Mouse (Mus musculus): ENCODE measurements at regions not wholly inside any gene's neighbourhood (a gene's known extent, or its start where the extent isn't known, plus 50 kb on each side); places are given as distances from the start of the nearest gene placed in this dataset.

DNA sequence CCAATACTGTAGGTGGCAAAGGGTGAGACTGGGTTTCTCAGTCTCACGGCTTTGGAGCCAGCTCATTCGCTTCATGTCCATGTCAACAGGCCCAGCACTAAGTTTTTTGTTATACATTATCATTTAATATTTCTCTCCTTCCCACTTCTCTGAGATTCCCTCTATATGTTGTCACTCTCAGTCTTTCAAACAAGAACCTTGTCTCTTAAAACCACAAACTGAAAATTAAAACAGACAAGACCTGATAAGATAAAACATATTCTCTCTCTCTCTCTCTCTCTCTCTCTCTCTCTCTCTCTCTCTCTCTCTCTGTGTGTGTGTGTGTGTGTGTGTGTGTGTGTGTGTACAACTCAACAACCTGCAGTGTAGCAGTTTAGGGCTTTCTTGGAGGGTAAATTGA lies 295.2 kb upstream of the Nrxn1 start:
- Histone ChIP-seq H3K27me3 (ENCODE audit: control insufficient read depth, insufficient read depth, low read length) (no peaks in the 10 kb centered on the region), H3K9me3 (replicated peaks; ENCODE audit: control insufficient read depth, low read length) (no peaks in the 10 kb centered on the region), H3K4me3 (ENCODE audit: low read length) (no peak overlapping the region), H3K9ac (ENCODE audit: low read length) (no peak overlapping the region), H3K36me3 (ENCODE audit: control insufficient read depth, insufficient read depth) (no peaks in the 10 kb centered on the region), H3K4me1 (ENCODE audit: control insufficient read depth, insufficient read depth, low read length) (no peaks in the 10 kb centered on the region), H3K27ac (ENCODE audit: low read length) (no peak overlapping the region), H3K4me2 (ENCODE audit: low read depth, low read length) (no peak overlapping the region)
- no peak for ATAC-seq (replicated peaks; ENCODE audit: extremely low read depth, insufficient read depth, low FRiP score)
- 77% methylated on average over 2 of the region's 2 CpGs for WGBS

DNA sequence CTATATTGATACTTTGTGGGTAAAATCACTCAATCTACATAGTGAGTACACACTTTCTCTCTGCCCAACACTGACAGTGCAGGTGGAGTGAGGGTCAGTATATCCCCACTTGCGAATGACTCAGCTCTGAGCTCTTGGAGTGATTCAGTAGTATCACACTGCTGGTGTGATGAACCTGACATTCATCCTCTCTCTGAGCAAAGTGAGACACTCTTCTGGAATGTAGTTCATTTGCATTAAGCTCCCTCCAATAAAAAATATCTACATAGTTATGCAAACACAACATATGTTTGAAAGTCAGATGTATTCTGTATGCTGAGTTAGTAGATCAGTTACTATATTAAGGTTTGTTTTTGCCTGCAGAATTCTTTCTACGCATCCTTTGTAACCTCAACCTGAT lies 293.1 kb upstream of the Nrxn1 start:
- no peaks in the 10 kb centered on the region for H3K27me3 ChIP-seq (ENCODE audit: control insufficient read depth, insufficient read depth, low read length)
- H3K27ac ChIP-seq (ENCODE audit: low read length): no peak overlapping the region
- H3K4me1 ChIP-seq (ENCODE audit: control insufficient read depth, insufficient read depth, low read length): no peaks in the 10 kb centered on the region
- H3K4me2 ChIP-seq (ENCODE audit: low read depth, low read length): no peak overlapping the region
- 76% methylated on average over 2 of the region's 2 CpGs for WGBS
- no peaks in the 10 kb centered on the region for H3K9me3 ChIP-seq (replicated peaks; ENCODE audit: control insufficient read depth, low read length)
- no peak overlapping the region for H3K9ac ChIP-seq (ENCODE audit: low read length)
- no peaks in the 10 kb centered on the region for H3K36me3 ChIP-seq (ENCODE audit: control insufficient read depth, insufficient read depth)
- H3K4me3 ChIP-seq (ENCODE audit: low read length): no peak overlapping the region
- ATAC-seq (replicated peaks; ENCODE audit: extremely low read depth, insufficient read depth, low FRiP score): no peak

DNA sequence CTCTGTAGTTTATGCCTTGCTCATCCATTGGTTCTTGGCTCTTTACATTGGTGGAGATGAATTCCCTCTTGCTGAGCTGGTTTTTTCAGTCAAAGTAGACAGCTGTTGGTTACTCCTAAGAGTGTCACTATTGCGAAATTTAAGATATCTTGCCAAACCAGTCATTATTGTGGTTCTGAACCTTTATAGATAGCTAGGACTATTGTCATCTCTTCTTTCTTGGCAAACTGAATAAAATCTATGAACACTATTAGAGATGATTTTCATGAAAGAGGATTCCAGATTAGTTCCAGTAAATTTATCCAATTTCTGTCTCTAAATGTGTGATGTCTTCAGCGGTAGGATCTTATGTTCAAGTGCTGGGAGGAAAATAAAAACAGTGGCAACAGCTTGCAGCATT lies 275.3 kb upstream of the Nrxn1 start:
- no peak overlapping the region for H3K4me2 ChIP-seq (ENCODE audit: low read depth, low read length)
- 76% methylated on average over 2 of the region's 2 CpGs for WGBS
- no peaks in the 10 kb centered on the region for H3K27me3 ChIP-seq (ENCODE audit: control insufficient read depth, insufficient read depth, low read length)
- H3K4me1 ChIP-seq (ENCODE audit: control insufficient read depth, insufficient read depth, low read length): no peaks in the 10 kb centered on the region
- ATAC-seq (replicated peaks; ENCODE audit: extremely low read depth, insufficient read depth, low FRiP score): no peak
- no peak overlapping the region for H3K4me3 ChIP-seq (ENCODE audit: low read length)
- H3K36me3 ChIP-seq (ENCODE audit: control insufficient read depth, insufficient read depth): no peaks in the 10 kb centered on the region
- no peak overlapping the region for H3K27ac ChIP-seq (ENCODE audit: low read length)
- no peaks in the 10 kb centered on the region for H3K9me3 ChIP-seq (replicated peaks; ENCODE audit: control insufficient read depth, low read length)
- H3K9ac ChIP-seq (ENCODE audit: low read length): no peak overlapping the region

DNA sequence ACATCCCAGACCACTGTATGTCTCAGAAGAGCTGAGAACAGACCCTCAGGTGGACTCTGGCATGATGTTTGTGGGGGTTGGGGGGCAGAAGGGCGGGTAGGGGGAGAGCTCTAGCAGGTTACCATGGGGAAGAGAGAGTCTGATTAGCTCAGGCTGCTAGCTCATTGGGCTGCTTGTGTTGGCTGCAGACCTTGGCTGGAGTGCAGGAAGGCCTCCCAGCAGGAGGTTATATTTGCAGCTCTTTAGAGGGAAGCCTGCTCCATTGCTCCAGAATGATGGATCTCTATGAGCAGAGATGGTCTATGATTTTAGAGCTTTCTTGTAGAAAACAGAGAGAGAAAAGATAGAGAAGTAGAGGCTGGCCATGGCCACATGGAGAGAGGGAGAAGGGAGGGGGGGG lies 268.4 kb upstream of the Nrxn1 start:
- Histone ChIP-seq H3K36me3 (ENCODE audit: control insufficient read depth, insufficient read depth) (no peaks in the 10 kb centered on the region), H3K4me3 (ENCODE audit: low read length) (no peak overlapping the region), H3K9me3 (replicated peaks; ENCODE audit: control insufficient read depth, low read length) (no peaks in the 10 kb centered on the region), H3K27ac (ENCODE audit: low read length) (no peak overlapping the region), H3K4me1 (ENCODE audit: control insufficient read depth, insufficient read depth, low read length) (no peaks in the 10 kb centered on the region), H3K27me3 (ENCODE audit: control insufficient read depth, insufficient read depth, low read length) (no peaks in the 10 kb centered on the region), H3K9ac (ENCODE audit: low read length) (no peak overlapping the region), H3K4me2 (ENCODE audit: low read depth, low read length) (no peak overlapping the region)
- no peak for ATAC-seq (replicated peaks; ENCODE audit: extremely low read depth, insufficient read depth, low FRiP score)
- 41% methylated on average over 1 of the region's 1 CpGs for WGBS

DNA sequence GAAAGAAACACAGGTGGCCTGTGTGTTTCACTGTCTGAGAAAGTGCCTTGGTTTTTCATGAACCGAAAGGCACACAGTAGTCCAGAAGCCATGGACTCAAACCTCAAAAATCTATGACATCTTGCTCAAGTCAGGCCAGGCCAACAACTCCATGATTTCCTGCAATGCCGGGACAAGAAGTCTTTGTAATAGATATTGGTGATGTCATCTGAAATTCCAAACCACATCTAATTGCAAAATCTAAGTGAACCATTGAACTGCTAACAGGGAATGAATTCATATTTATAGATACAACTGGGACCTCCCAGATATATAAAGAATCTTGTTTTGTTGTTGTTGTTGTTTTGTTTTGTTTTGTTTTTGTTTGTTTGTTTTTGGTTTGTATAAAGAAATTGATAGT lies 259.2 kb upstream of the Nrxn1 start:
- 77% methylated on average over 2 of the region's 2 CpGs for WGBS
- no peak overlapping the region for H3K4me2 ChIP-seq (ENCODE audit: low read depth, low read length)
- no peak for ATAC-seq (replicated peaks; ENCODE audit: extremely low read depth, insufficient read depth, low FRiP score)

DNA sequence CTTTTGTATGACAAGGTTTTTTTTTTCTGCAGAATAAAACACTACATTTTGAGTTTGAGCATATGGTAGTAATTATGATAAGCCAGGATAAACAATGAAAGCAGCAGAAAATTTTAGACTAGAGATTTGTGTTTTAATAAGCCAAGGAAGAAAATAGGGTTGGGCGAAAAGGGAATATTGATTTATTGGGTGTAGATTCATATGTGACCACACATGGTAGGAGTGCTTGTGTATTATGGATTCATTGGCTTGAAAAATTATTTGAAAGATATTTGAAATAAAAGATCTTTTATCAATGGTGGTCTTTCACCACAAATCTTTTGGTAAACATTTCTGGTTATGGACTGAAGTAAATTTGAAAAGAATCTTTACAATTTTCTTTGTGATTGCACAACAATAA lies 244.0 kb upstream of the Nrxn1 start:
- WGBS: 74% methylated on average over 1 of the region's 1 CpGs
- Histone ChIP-seq H3K36me3 (ENCODE audit: control insufficient read depth, insufficient read depth) (no peaks in the 10 kb centered on the region), H3K27me3 (ENCODE audit: control insufficient read depth, insufficient read depth, low read length) (no peaks in the 10 kb centered on the region), H3K9ac (ENCODE audit: low read length) (no peak overlapping the region), H3K4me2 (ENCODE audit: low read depth, low read length) (no peak overlapping the region), H3K4me1 (ENCODE audit: control insufficient read depth, insufficient read depth, low read length) (no peaks in the 10 kb centered on the region), H3K4me3 (ENCODE audit: low read length) (no peak overlapping the region), H3K9me3 (replicated peaks; ENCODE audit: control insufficient read depth, low read length) (no peaks in the 10 kb centered on the region), H3K27ac (ENCODE audit: low read length) (no peak overlapping the region)
- no peak for ATAC-seq (replicated peaks; ENCODE audit: extremely low read depth, insufficient read depth, low FRiP score)

More for the DNA sequence above, 259.2 kb upstream of the Nrxn1 start:
- no peaks in the 10 kb centered on the region for H3K4me1 ChIP-seq (ENCODE audit: control insufficient read depth, insufficient read depth, low read length)
- H3K36me3 ChIP-seq (ENCODE audit: control insufficient read depth, insufficient read depth): no peaks in the 10 kb centered on the region
- H3K27me3 ChIP-seq (ENCODE audit: control insufficient read depth, insufficient read depth, low read length): no peaks in the 10 kb centered on the region
- H3K27ac ChIP-seq (ENCODE audit: low read length): no peak overlapping the region
- H3K9ac ChIP-seq (ENCODE audit: low read length): no peak overlapping the region
- no peak overlapping the region for H3K4me3 ChIP-seq (ENCODE audit: low read length)
- H3K9me3 ChIP-seq (replicated peaks; ENCODE audit: control insufficient read depth, low read length): no peaks in the 10 kb centered on the region

DNA sequence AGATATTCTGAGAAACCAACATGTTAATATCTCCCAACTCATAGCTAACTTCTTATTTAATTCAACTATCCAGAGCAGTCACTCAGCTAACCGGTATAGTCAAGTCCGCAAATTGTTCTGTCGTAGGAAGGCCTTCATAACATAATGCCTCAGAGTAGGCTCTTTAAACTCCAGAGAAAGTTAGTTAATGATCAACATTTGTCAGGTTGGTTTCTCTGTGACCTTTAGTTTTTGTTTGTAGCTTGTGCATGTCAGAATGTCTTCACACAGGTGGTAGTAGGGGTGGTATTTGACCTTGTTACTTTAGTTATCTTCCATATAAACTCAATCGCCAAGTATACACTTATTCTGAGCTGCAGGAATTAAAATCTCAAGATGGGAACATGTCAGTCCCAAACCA lies 240.9 kb upstream of the Nrxn1 start:
- no peak overlapping the region for H3K27ac ChIP-seq (ENCODE audit: low read length)
- no peaks in the 10 kb centered on the region for H3K36me3 ChIP-seq (ENCODE audit: control insufficient read depth, insufficient read depth)
- H3K9ac ChIP-seq (ENCODE audit: low read length): no peak overlapping the region
- no peaks in the 10 kb centered on the region for H3K4me1 ChIP-seq (ENCODE audit: control insufficient read depth, insufficient read depth, low read length)
- no peak overlapping the region for H3K4me3 ChIP-seq (ENCODE audit: low read length)
- H3K4me2 ChIP-seq (ENCODE audit: low read depth, low read length): no peak overlapping the region
- ATAC-seq (replicated peaks; ENCODE audit: extremely low read depth, insufficient read depth, low FRiP score): no peak
- WGBS: 83% methylated on average over 4 of the region's 4 CpGs
- H3K9me3 ChIP-seq (replicated peaks; ENCODE audit: control insufficient read depth, low read length): no peaks in the 10 kb centered on the region
- H3K27me3 ChIP-seq (ENCODE audit: control insufficient read depth, insufficient read depth, low read length): no peaks in the 10 kb centered on the region

DNA sequence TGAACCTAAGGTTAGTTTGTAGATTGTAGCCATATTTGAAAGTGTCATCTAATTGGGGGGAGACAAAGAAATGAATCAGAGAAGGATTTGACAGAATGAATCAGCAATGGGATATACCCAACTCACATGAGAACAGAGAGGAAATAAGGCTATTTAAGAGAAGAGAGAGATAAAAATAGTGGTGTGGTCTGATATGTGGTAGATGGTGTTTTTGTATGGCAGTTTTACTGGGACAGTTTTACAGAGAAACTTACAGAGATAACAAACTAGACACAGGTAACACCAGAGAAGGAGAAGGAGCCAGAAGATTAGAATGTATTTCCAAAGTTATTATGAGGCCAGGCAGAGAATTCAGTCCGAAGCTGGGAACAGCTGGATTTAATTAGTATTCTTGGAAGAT lies 240.3 kb upstream of the Nrxn1 start:
- 65% methylated on average over 1 of the region's 1 CpGs for WGBS
- H3K27me3 ChIP-seq (ENCODE audit: control insufficient read depth, insufficient read depth, low read length): no peaks in the 10 kb centered on the region
- H3K9ac ChIP-seq (ENCODE audit: low read length): no peak overlapping the region
- H3K27ac ChIP-seq (ENCODE audit: low read length): no peak overlapping the region
- H3K36me3 ChIP-seq (ENCODE audit: control insufficient read depth, insufficient read depth): no peaks in the 10 kb centered on the region
- H3K9me3 ChIP-seq (replicated peaks; ENCODE audit: control insufficient read depth, low read length): no peaks in the 10 kb centered on the region
- no peak overlapping the region for H3K4me2 ChIP-seq (ENCODE audit: low read depth, low read length)
- H3K4me1 ChIP-seq (ENCODE audit: control insufficient read depth, insufficient read depth, low read length): no peaks in the 10 kb centered on the region
- no peak overlapping the region for H3K4me3 ChIP-seq (ENCODE audit: low read length)
- no peak for ATAC-seq (replicated peaks; ENCODE audit: extremely low read depth, insufficient read depth, low FRiP score)

DNA sequence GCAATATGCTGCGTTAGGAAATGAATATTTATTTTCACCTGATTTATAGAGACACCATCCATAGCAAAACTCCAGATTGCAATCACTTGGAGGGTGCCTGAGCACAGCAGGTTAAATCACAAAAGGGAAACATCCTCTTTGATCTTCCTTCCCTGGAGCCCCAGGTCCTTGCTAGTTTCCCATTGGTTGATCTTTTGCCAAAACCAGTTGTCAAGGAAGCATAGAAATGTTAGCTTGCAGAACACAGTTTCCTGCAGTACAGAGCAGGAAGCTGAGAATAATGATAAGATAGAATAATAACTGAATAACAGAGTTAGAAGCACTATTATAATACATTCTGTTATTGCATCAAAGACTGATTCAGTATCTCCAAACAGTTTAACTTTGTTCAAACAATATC lies 231.5 kb upstream of the Nrxn1 start:
- H3K9me3 ChIP-seq (replicated peaks; ENCODE audit: control insufficient read depth, low read length): no peaks in the 10 kb centered on the region
- H3K4me2 ChIP-seq (ENCODE audit: low read depth, low read length): no peak overlapping the region
- no peak overlapping the region for H3K27ac ChIP-seq (ENCODE audit: low read length)
- WGBS: 40% methylated on average over 1 of the region's 1 CpGs
- no peaks in the 10 kb centered on the region for H3K4me1 ChIP-seq (ENCODE audit: control insufficient read depth, insufficient read depth, low read length)
- H3K4me3 ChIP-seq (ENCODE audit: low read length): no peak overlapping the region
- peak; percentile 18; the same call in 1 of the 2 replicates for ATAC-seq (replicated peaks; ENCODE audit: extremely low read depth, insufficient read depth, low FRiP score)
- no peaks in the 10 kb centered on the region for H3K36me3 ChIP-seq (ENCODE audit: control insufficient read depth, insufficient read depth)
- no peaks in the 10 kb centered on the region for H3K27me3 ChIP-seq (ENCODE audit: control insufficient read depth, insufficient read depth, low read length)
- no peak overlapping the region for H3K9ac ChIP-seq (ENCODE audit: low read length)

DNA sequence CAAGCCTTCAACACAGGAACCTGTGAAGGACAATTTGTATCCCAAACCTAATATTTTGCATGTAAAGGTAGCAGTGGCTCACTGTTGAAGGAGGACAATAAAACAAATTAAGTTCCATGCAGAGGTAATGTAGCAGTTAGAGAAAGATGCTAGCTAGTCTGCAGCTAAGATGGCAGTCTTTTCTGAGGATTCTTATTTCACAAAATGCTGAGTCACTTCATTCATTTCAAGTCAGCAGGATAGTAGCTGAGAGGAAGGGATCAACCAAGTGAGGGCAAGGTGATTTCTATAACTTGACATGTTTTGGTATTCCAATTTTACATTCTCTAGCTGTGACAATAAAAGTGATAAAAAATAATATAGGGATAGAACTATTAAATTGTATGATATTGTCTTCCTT lies 194.0 kb upstream of the Nrxn1 start:
- H3K27ac ChIP-seq (ENCODE audit: low read length): no peak overlapping the region
- H3K36me3 ChIP-seq (ENCODE audit: control insufficient read depth, insufficient read depth): no peaks in the 10 kb centered on the region
- no peaks in the 10 kb centered on the region for H3K27me3 ChIP-seq (ENCODE audit: control insufficient read depth, insufficient read depth, low read length)
- H3K9ac ChIP-seq (ENCODE audit: low read length): no peak overlapping the region
- H3K4me1 ChIP-seq (ENCODE audit: control insufficient read depth, insufficient read depth, low read length): no peaks in the 10 kb centered on the region
- no peak overlapping the region for H3K4me3 ChIP-seq (ENCODE audit: low read length)
- no peak for ATAC-seq (replicated peaks; ENCODE audit: extremely low read depth, insufficient read depth, low FRiP score)
- no peak overlapping the region for H3K4me2 ChIP-seq (ENCODE audit: low read depth, low read length)
- no peaks in the 10 kb centered on the region for H3K9me3 ChIP-seq (replicated peaks; ENCODE audit: control insufficient read depth, low read length)

Measured in heart, embryonic 16.5 days (tissue).